Mouse (Mus musculus): ENCODE data around the gene Aspa. TPM values are rescaled to one million over a fixed set of nuclear protein-coding genes. Genes with fewer than 3 reads are reported as not detected.
"Not testable (repeated sequence)": the region's sequence is repeated elsewhere in the genome, so short reads cannot be mapped to it uniquely, and the experiment has no call there.

The Aspa gene
- polyA plus RNA-seq (2016; fragmentation: Nextera tagmentation; extraction: Ambion mirVana), result 0.10 TPM in 1 of 2 replicates, not detected in the other

GRCm38 (mm10) chr11:73329442-73329841 lies at the start of gene Aspa, which contains the start of the genes Gm49340 and Spata22:
Aspa (minus strand) TSS chr11:73329596.
Gm49340 (plus strand) TSS chr11:73329741.
Spata22 (plus strand) TSS chr11:73329741.
- no peak for DNase-seq (ENCODE audit: low spot score)
- Histone ChIP-seq H3K36me3 (no peaks in the 10 kb centered on the region), H3K27me3 (ENCODE audit: low read depth, poor library complexity, severe bottlenecking) (no peaks in the 10 kb centered on the region), H3K4me3 (no peak within 1 kb of the TSS), H3K27ac (no peak within 1 kb of the TSS), H3K4me1 (no peaks in the 10 kb centered on the region), H3K9me3 (replicated peaks) (no peaks in the 10 kb centered on the region)
- WGBS, result 81% methylated on average over 27 of the region's 27 CpGs

GRCm38 (mm10) chr11:73370946-73371345 lies 41.5 kb upstream of the Aspa start, which contains the start of gene Olfr376:
Olfr376 (plus strand) TSS chr11:73371246.
- no peaks in the 10 kb centered on the region for H3K9me3 ChIP-seq (replicated peaks)
- H3K36me3 ChIP-seq, result no peaks in the 10 kb centered on the region
- no peaks in the 10 kb centered on the region for H3K27me3 ChIP-seq (ENCODE audit: low read depth, poor library complexity, severe bottlenecking)
- no peak within 1 kb of the TSS for H3K27ac ChIP-seq
- no peaks in the 10 kb centered on the region for H3K4me1 ChIP-seq
- WGBS, result 88% methylated on average over 2 of the region's 2 CpGs
- H3K4me3 ChIP-seq, result no peak within 1 kb of the TSS
- DNase-seq (ENCODE audit: low spot score), result no peak

- no peak within 1 kb of the TSS for H3K27ac ChIP-seq
- no peaks in the 10 kb centered on the region for H3K4me1 ChIP-seq
- no peaks in the 10 kb centered on the region for H3K36me3 ChIP-seq
- no peaks in the 10 kb centered on the region for H3K27me3 ChIP-seq (ENCODE audit: low read depth, poor library complexity, severe bottlenecking)
- H3K9me3 ChIP-seq (replicated peaks), result no peaks in the 10 kb centered on the region
- no peak for DNase-seq (ENCODE audit: low spot score)
- WGBS, result 57% methylated on average over 3 of the region's 3 CpGs
- H3K4me3 ChIP-seq, result no peak within 1 kb of the TSS
Observed at GRCm38 (mm10) chr11:73350483-73350882, 21.1 kb upstream of the Aspa start, which contains the start of gene Olfr20. Olfr20 (plus strand) TSS chr11:73350783.

- H3K4me3 ChIP-seq, result no peak overlapping the region
- no peaks in the 10 kb centered on the region for H3K27me3 ChIP-seq (ENCODE audit: low read depth, poor library complexity, severe bottlenecking)
- H3K4me1 ChIP-seq, result no peaks in the 10 kb centered on the region
- no peaks in the 10 kb centered on the region for H3K9me3 ChIP-seq (replicated peaks)
- 74% methylated on average over 4 of the region's 4 CpGs for WGBS
- no peaks in the 10 kb centered on the region for H3K36me3 ChIP-seq
- no peak for DNase-seq (ENCODE audit: low spot score)
- H3K27ac ChIP-seq, result no peak overlapping the region
Observed at GRCm38 (mm10) chr11:73336919-73337318, 7.5 kb upstream of the Aspa start.

GRCm38 (mm10) chr11:73333357-73333756 lies 4.0 kb upstream of the Aspa start:
- Histone ChIP-seq H3K27ac (no peak overlapping the region), H3K9me3 (replicated peaks) (no peaks in the 10 kb centered on the region), H3K36me3 (no peaks in the 10 kb centered on the region), H3K27me3 (ENCODE audit: low read depth, poor library complexity, severe bottlenecking) (no peaks in the 10 kb centered on the region), H3K4me3 (no peak overlapping the region), H3K4me1 (no peaks in the 10 kb centered on the region)
- DNase-seq (ENCODE audit: low spot score), result no peak
- 78% methylated on average over 2 of the region's 2 CpGs for WGBS

DNA sequence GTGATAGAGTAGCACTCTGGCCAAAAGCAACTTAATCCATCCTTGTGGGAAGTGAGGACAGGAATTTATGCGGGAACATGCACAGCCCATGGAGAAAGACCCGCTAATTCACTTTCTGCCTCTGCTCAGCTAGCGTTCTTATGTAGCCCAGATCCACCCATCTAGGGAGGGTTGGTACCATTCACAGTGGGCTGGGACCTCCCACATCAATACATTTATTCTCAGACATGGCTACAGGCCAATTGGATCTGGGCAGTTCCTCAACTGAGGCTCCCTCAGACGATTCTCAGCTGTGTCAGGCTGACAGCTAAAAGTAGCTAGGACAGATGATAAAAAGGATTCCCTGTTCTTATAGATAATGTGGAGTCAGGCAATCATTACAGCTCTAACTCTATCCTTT lies 2.0 kb downstream of the Aspa start:
- Histone ChIP-seq H3K36me3 (no peaks in the 10 kb centered on the region), H3K4me3 (no peak overlapping the region), H3K4me1 (no peaks in the 10 kb centered on the region), H3K27me3 (ENCODE audit: low read depth, poor library complexity, severe bottlenecking) (no peaks in the 10 kb centered on the region), H3K9me3 (replicated peaks) (no peaks in the 10 kb centered on the region), H3K27ac (no peak overlapping the region)
- WGBS, result 82% methylated on average over 4 of the region's 4 CpGs
- no peak for DNase-seq (ENCODE audit: low spot score)

DNA sequence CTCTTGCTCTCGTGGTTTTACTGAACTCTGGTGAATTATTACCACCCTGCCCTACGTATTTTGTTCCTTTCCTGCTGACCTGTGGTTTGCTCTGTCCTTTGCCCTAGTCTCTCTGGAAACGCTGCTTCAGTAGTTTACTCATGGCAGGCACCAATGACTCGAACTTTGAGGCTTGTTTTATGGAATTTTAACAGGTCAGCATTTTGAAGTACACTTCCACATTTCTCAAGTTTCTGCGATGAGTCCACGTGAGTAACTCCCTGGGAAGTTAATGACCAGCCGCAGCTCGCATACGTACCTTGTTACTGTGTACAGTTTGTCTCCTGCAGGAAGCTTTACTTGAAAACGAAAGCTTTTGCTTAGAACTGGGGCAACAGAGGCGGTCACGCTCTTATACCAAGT lies 2.9 kb downstream of the Aspa start:
- H3K4me1 ChIP-seq, result no peaks in the 10 kb centered on the region
- H3K36me3 ChIP-seq, result no peaks in the 10 kb centered on the region
- H3K27me3 ChIP-seq (ENCODE audit: low read depth, poor library complexity, severe bottlenecking), result no peaks in the 10 kb centered on the region
- DNase-seq (ENCODE audit: low spot score), result no peak
- H3K27ac ChIP-seq, result no peak overlapping the region
- no peak overlapping the region for H3K4me3 ChIP-seq
- 60% methylated on average over 12 of the region's 12 CpGs for WGBS
- H3K9me3 ChIP-seq (replicated peaks), result no peaks in the 10 kb centered on the region

GRCm38 (mm10) chr11:73323906-73324830 lies 5.2 kb downstream of the Aspa start:
- Histone ChIP-seq H3K4me3 (no peak overlapping the region), H3K36me3 (no peaks in the 10 kb centered on the region), H3K27ac (no peak overlapping the region), H3K27me3 (ENCODE audit: low read depth, poor library complexity, severe bottlenecking) (no peaks in the 10 kb centered on the region), H3K4me1 (no peaks in the 10 kb centered on the region), H3K9me3 (replicated peaks) (no peaks in the 10 kb centered on the region)
- DNase-seq (ENCODE audit: low spot score), result no peak
- WGBS, result 76% methylated on average over 9 of the region's 9 CpGs

- not testable (repeated sequence) for H3K4me3 ChIP-seq; H3K36me3 ChIP-seq; H3K9me3 ChIP-seq (replicated peaks); H3K27ac ChIP-seq; H3K27me3 ChIP-seq (ENCODE audit: low read depth, poor library complexity, severe bottlenecking); DNase-seq (ENCODE audit: low spot score); H3K4me1 ChIP-seq
- WGBS, result 96% methylated on average over 13 of the region's 13 CpGs
Observed at GRCm38 (mm10) chr11:73321064-73321463, 8.3 kb downstream of the Aspa start.

- not testable (repeated sequence) for H3K27ac ChIP-seq; H3K36me3 ChIP-seq; H3K9me3 ChIP-seq (replicated peaks); H3K4me3 ChIP-seq; DNase-seq (ENCODE audit: low spot score); H3K4me1 ChIP-seq; H3K27me3 ChIP-seq (ENCODE audit: low read depth, poor library complexity, severe bottlenecking)
- 84% methylated on average over 2 of the region's 2 CpGs for WGBS
Observed at GRCm38 (mm10) chr11:73318581-73318980, 10.8 kb downstream of the Aspa start.

GRCm38 (mm10) chr11:73315961-73316360 lies 13.4 kb downstream of the Aspa start:
- Histone ChIP-seq H3K4me3 (no peak overlapping the region), H3K27ac (no peak overlapping the region), H3K36me3 (no peaks in the 10 kb centered on the region), H3K4me1 (no peaks in the 10 kb centered on the region), H3K9me3 (replicated peaks) (no peaks in the 10 kb centered on the region), H3K27me3 (ENCODE audit: low read depth, poor library complexity, severe bottlenecking) (no peaks in the 10 kb centered on the region)
- no peak for DNase-seq (ENCODE audit: low spot score)
- WGBS, result 47% methylated on average over 3 of the region's 3 CpGs

GRCm38 (mm10) chr11:73303123-73303522 lies 26.3 kb downstream of the Aspa start:
- H3K4me3 ChIP-seq, result no peak overlapping the region
- no peaks in the 10 kb centered on the region for H3K27me3 ChIP-seq (ENCODE audit: low read depth, poor library complexity, severe bottlenecking)
- no peaks in the 10 kb centered on the region for H3K9me3 ChIP-seq (replicated peaks)
- H3K36me3 ChIP-seq, result no peaks in the 10 kb centered on the region
- no peak overlapping the region for H3K27ac ChIP-seq
- no peak for DNase-seq (ENCODE audit: low spot score)
- WGBS, result 74% methylated on average over 2 of the region's 2 CpGs
- H3K4me1 ChIP-seq, result no peaks in the 10 kb centered on the region

GRCm38 (mm10) chr11:73289621-73290020 lies 39.8 kb downstream of the Aspa start:
- no peaks in the 10 kb centered on the region for H3K27me3 ChIP-seq (ENCODE audit: low read depth, poor library complexity, severe bottlenecking)
- DNase-seq (ENCODE audit: low spot score), result no peak
- no peak overlapping the region for H3K4me3 ChIP-seq
- no peaks in the 10 kb centered on the region for H3K9me3 ChIP-seq (replicated peaks)
- 79% methylated on average over 1 of the region's 1 CpGs for WGBS
- H3K4me1 ChIP-seq, result peaks cover 3% of the 10 kb centered on the region; the same call in 1 of the 2 replicates
- no peaks in the 10 kb centered on the region for H3K36me3 ChIP-seq
- no peak overlapping the region for H3K27ac ChIP-seq
